Mouse (Mus musculus) CH12.LX (cell line): Measurements from ENCODE around the gene Ovol3. TPM values are rescaled to one million over a fixed set of nuclear protein-coding genes. Genes with fewer than 3 reads are reported as not detected.

Experiments used
- DNase-seq: peaks from one replicate; pipeline ENCODE4 v3.0.0-alpha.2; 2013; ENCODE audit errors: extremely low read depth
- H3K27ac ChIP-seq: 2 replicates; pipeline ENCODE4 v1.5.1; 2012; ENCODE audit warnings: low read depth, mild to moderate bottlenecking, control low read depth, moderate library complexity; ENCODE audit not compliant: insufficient read depth
- H3K27me3 ChIP-seq: replicated peaks from 2 replicates; pipeline ENCODE3; 2012; ENCODE audit warnings: inconsistent platforms
- H3K36me3 ChIP-seq, 2 experiments: replicated peaks in 1 of 2; 2 replicates each; pipeline versions ENCODE3 to v1.6.1; 2012; ENCODE audit warnings: inconsistent platforms in 1 of 2, low read length in 1 of 2, mild to moderate bottlenecking in 1 of 2, mixed read lengths in 1 of 2, moderate library complexity in 1 of 2; ENCODE audit not compliant: control insufficient read depth in 1 of 2, insufficient read depth in 1 of 2
- H3K4me1 ChIP-seq, 2 experiments: 2 replicates each; pipeline ENCODE4 v1.6.1; 2012; ENCODE audit warnings: inconsistent platforms in 1 of 2, moderate library complexity in 1 of 2; ENCODE audit not compliant: insufficient read depth in 2 of 2, control insufficient read depth in 1 of 2
- H3K4me2 ChIP-seq: 2 replicates; pipeline ENCODE4 v1.6.1; 2012; ENCODE audit warnings: low read depth, mild to moderate bottlenecking, control low read depth; ENCODE audit not compliant: poor library complexity, insufficient read depth, severe bottlenecking
- H3K4me3 ChIP-seq, 3 experiments: fragments of 150-350 bp in 1 of 3; sonication (generic) in 1 of 3; replicated peaks in 1 of 3; 2 replicates each; pipeline versions ENCODE3 to v1.5.1; 2011 to 2012; ENCODE audit warnings: low read depth in 2 of 3, low read length in 2 of 3, mild to moderate bottlenecking in 2 of 3, moderate library complexity in 2 of 3, control low read depth in 1 of 3, improper control_type of control experiment in 1 of 3, inconsistent platforms in 1 of 3, mixed read lengths in 1 of 3; ENCODE audit not compliant: poor library complexity in 1 of 3
- H3K79me2 ChIP-seq: replicated peaks from 2 replicates; pipeline ENCODE4 v1.6.1; 2012; ENCODE audit warnings: mild to moderate bottlenecking, moderate library complexity; ENCODE audit not compliant: control insufficient read depth, poor library complexity, insufficient read depth, severe bottlenecking; ENCODE audit errors: extremely low read depth
- H3K9ac ChIP-seq: 2 replicates; pipeline ENCODE4 v1.6.1; 2012; ENCODE audit warnings: low read depth, mild to moderate bottlenecking, control low read depth, moderate library complexity; ENCODE audit not compliant: insufficient read depth
- H3K9me3 ChIP-seq: replicated peaks from 2 replicates; pipeline ENCODE3; 2012; ENCODE audit warnings: low read length, inconsistent platforms, mixed read lengths
- GABPA ChIP-seq: IDR thresholded peaks from 2 replicates; pipeline ENCODE4 v1.6.1; 2012; ENCODE audit warnings: low read depth, low read length, improper control_type of control experiment, inconsistent platforms; ENCODE audit not compliant: insufficient replicate concordance
- JUND ChIP-seq: conservative IDR thresholded peaks from 2 replicates; pipeline ENCODE4 v1.6.1; 2011; ENCODE audit warnings: low read depth, low read length, improper control_type of control experiment
- KAT2A ChIP-seq: IDR thresholded peaks from 2 replicates; pipeline ENCODE4 v1.6.1; 2012; ENCODE audit warnings: low read length, improper control_type of control experiment, inconsistent platforms; ENCODE audit not compliant: insufficient replicate concordance
- MAFK ChIP-seq: IDR thresholded peaks from 2 replicates; pipeline ENCODE4 v1.6.1; 2011; ENCODE audit warnings: low read length, improper control_type of control experiment; ENCODE audit not compliant: insufficient replicate concordance
- MAZ ChIP-seq: IDR thresholded peaks from 2 replicates; pipeline ENCODE4 v1.6.1; 2012; ENCODE audit warnings: low read depth, mild to moderate bottlenecking, inconsistent platforms, low read length, improper control_type of control experiment, moderate library complexity
- MXI1 ChIP-seq: IDR thresholded peaks from 2 replicates; pipeline ENCODE4 v1.6.1; 2011; ENCODE audit warnings: mild to moderate bottlenecking, low read depth, low read length, improper control_type of control experiment
- NRF1 ChIP-seq: IDR thresholded peaks from 2 replicates; pipeline ENCODE4 v1.6.1; 2014; ENCODE audit warnings: low read depth, mild to moderate bottlenecking, inconsistent platforms, low read length, improper control_type of control experiment, moderate library complexity
- PAX5 ChIP-seq: IDR thresholded peaks from 2 replicates; pipeline ENCODE4 v1.6.1; 2012; ENCODE audit warnings: low read length, inconsistent platforms, mixed read lengths
- POLR2AphosphoS2 ChIP-seq: IDR thresholded peaks from 2 replicates; pipeline ENCODE4 v1.6.1; 2011; ENCODE audit warnings: low read depth, low read length, improper control_type of control experiment
- RCOR1 ChIP-seq: conservative IDR thresholded peaks from 2 replicates; pipeline ENCODE4 v1.6.1; 2012; ENCODE audit warnings: low read depth, mild to moderate bottlenecking, inconsistent platforms, low read length, improper control_type of control experiment
- SIN3A ChIP-seq: IDR thresholded peaks from 2 replicates; pipeline ENCODE4 v1.6.1; 2012; ENCODE audit warnings: low read length, improper control_type of control experiment, inconsistent platforms
- TBP ChIP-seq: conservative IDR thresholded peaks from 2 replicates; pipeline ENCODE4 v1.6.1; 2011; ENCODE audit warnings: low read depth, low read length, improper control_type of control experiment
- TCF12 ChIP-seq: IDR thresholded peaks from 2 replicates; pipeline ENCODE4 v1.6.1; 2014; ENCODE audit warnings: low read depth, mild to moderate bottlenecking, inconsistent platforms, low read length, improper control_type of control experiment
- USF2 ChIP-seq: conservative IDR thresholded peaks from 2 replicates; pipeline ENCODE4 v1.6.1; 2011; ENCODE audit warnings: low read depth, low read length, improper control_type of control experiment
- ZNF384 ChIP-seq: IDR thresholded peaks from 2 replicates; pipeline ENCODE4 v1.6.1; 2012; ENCODE audit warnings: low read depth, low read length, improper control_type of control experiment, inconsistent platforms
- dilution Hi-C: fragments of 300-500 bp; cut with MboI; formaldehyde crosslinking; loops from 2 replicates; pipeline ENCODE4 v1.14.3; 2020; ENCODE audit warnings: low sequenced_read_pairs; ENCODE audit not compliant: extremely low pct_unique_long_range_greater_than_20kb, extremely low pct_ligation_motif_present
- in situ Hi-C: fragments of 300-500 bp; cut with MboI; formaldehyde crosslinking; loops from 3 replicates; pipeline ENCODE4 v1.14.3; 2019; ENCODE audit warnings: low sequenced_read_pairs, low pct_ligation_motif_present, low pct_unique_long_range_greater_than_20kb, mixed read lengths
- polyA plus RNA-seq: library from polyadenylated mRNA; unstranded; fragments of >175 nt; gene quantifications from 2 replicates; pipeline ENCODE4 v1.2.1, GENCODE M21; 2012; ENCODE audit warnings: low read depth; ENCODE audit not compliant: insufficient read length
- total RNA-seq, 2 experiments: library from RNA; depleted of rRNA; stranded (reverse); fragments of 300-350 nt in 1 of 2; fragments of >200 nt in 1 of 2; gene quantifications; 2 replicates each; pipeline ENCODE4 v1.2.3; 2012 to 2014

The Ovol3 gene
- total and polyA plus RNA-seq, 3 experiments: 0.42 to 4.3 (median 2.8) TPM

GRCm38 (mm10) chr7:30234276-30234858, 1.2 kb downstream of the Ovol3 start:
- Histone ChIP-seq H3K4me3 (no peak overlapping the region), H3K36me3 (peaks cover 17 to 37% of the 10 kb centered on the region in 2 experiments), H3K4me2 (no peak overlapping the region)
- TF ChIP-seq PAX5 (no peak), SIN3A (no peak), TCF12 (no peak), KAT2A (no peak), NRF1 (no peak), MXI1 (no peak), MAZ (no peak), MAFK (peak; percentile 44; the same call in 1 of the 2 replicates), JUND (no peak)
- TF ChIP-seq, all 38 proteins: peak for 1
- no peaks in the 10 kb centered on the region for H3K27me3 ChIP-seq
- DNase-seq: no peak
- peaks cover 12 to 44% of the 10 kb centered on the region in 2 experiments for H3K4me1 ChIP-seq
- H3K9me3 ChIP-seq: no peaks in the 10 kb centered on the region
- no peak overlapping the region for H3K9ac ChIP-seq
- no peaks in the 10 kb centered on the region for H3K79me2 ChIP-seq
- dilution Hi-C loops (no loop called here), in situ Hi-C loops (no loop called here)
- no peak overlapping the region for H3K27ac ChIP-seq

GRCm38 (mm10) chr7:30233387-30233786, 2.1 kb downstream of the Ovol3 start:
- H3K27me3 ChIP-seq: no peaks in the 10 kb centered on the region
- H3K36me3 ChIP-seq: peaks cover 17 to 35% of the 10 kb centered on the region in 2 experiments
- H3K4me1 ChIP-seq: peaks cover 12 to 44% of the 10 kb centered on the region in 2 experiments
- H3K4me3 ChIP-seq: no peak overlapping the region
- no peaks in the 10 kb centered on the region for H3K9me3 ChIP-seq
- H3K27ac ChIP-seq: no peak overlapping the region
- TF ChIP-seq RCOR1 (no peak), SIN3A (no peak), TCF12 (no peak), TBP (no peak), GABPA (no peak), MAFK (no peak), ZNF384 (no peak), POLR2AphosphoS2 (no peak), USF2 (no peak)
- dilution Hi-C loops: no loop called here
- no peak overlapping the region for H3K9ac ChIP-seq
- DNase-seq: no peak
- no peak overlapping the region for H3K4me2 ChIP-seq
- in situ Hi-C loops: no loop called here
- no peaks in the 10 kb centered on the region for H3K79me2 ChIP-seq
